Mouse (Mus musculus) heart, postnatal 0 days (tissue): ENCODE results near the gene Trh.

Experiments
- CTCF ChIP-seq: IDR thresholded peaks from 2 replicates; pipeline ENCODE4 v1.5.1; 2016; ENCODE audit warnings: antibody characterized with exemption, control low read depth, low read depth
- EP300 ChIP-seq: IDR thresholded peaks from 2 replicates; pipeline ENCODE4 v1.6.1; 2016; ENCODE audit warnings: antibody characterized with exemption, low read depth

GRCm38 (mm10) chr6:92229586-92229985, 14.9 kb downstream of the Trh start:
- TF ChIP-seq EP300, result no peak
- no peak for TF ChIP-seq CTCF
